Mouse (Mus musculus) midbrain, postnatal 0 days (tissue): ENCODE data around the gene Sbpl. TPM values are rescaled to one million over a fixed set of nuclear protein-coding genes. Genes with fewer than 3 reads are reported as not detected.
A peak's percentile ranks its signal among the peaks of the same experiment; 100 is the strongest.

Source experiments
- ATAC-seq: fragments of 200-750 bp; cut with Nextera tagmentation; 2 replicates; pipeline ENCODE4 v1.8.0; 2017; ENCODE audit warnings: moderate number of reproducible peaks, mild to moderate bottlenecking, moderate TSS enrichment, moderate library complexity; ENCODE audit not compliant: low FRiP score
- DNase-seq: peaks from one replicate; pipeline ENCODE4 v3.0.0-alpha.2; 2015; ENCODE audit warnings: low spot score
- H3K27ac ChIP-seq: fragments of 300-500 bp; sonication (generic); 2 replicates; pipeline ENCODE4 v1.5.1; 2014; ENCODE audit warnings: low read depth, mild to moderate bottlenecking, low read length, mixed read lengths
- H3K27me3 ChIP-seq: fragments of 300-500 bp; sonication (generic); 2 replicates; pipeline ENCODE4 v1.6.1; 2014; ENCODE audit warnings: low read length, control low read depth, mixed read lengths; ENCODE audit not compliant: insufficient read depth
- H3K36me3 ChIP-seq: fragments of 300-500 bp; sonication (generic); 2 replicates; pipeline ENCODE4 v1.6.1; 2014; ENCODE audit warnings: low read length, control low read depth, mixed read lengths; ENCODE audit not compliant: insufficient read depth
- H3K4me1 ChIP-seq: fragments of 300-500 bp; sonication (generic); 2 replicates; pipeline ENCODE4 v1.6.1; 2014; ENCODE audit warnings: mild to moderate bottlenecking, control low read depth, antibody characterized with exemption, low read length, mixed read lengths; ENCODE audit not compliant: insufficient read depth
- H3K4me2 ChIP-seq: fragments of 300-500 bp; sonication (generic); 2 replicates; pipeline ENCODE4 v1.6.1; 2014; ENCODE audit warnings: low read depth, mild to moderate bottlenecking, low read length, mixed read lengths; ENCODE audit not compliant: poor library complexity, severe bottlenecking
- H3K4me3 ChIP-seq: fragments of 300-500 bp; sonication (generic); 2 replicates; pipeline ENCODE4 v1.5.1; 2014; ENCODE audit warnings: low read depth, mild to moderate bottlenecking, low read length, moderate library complexity
- H3K9ac ChIP-seq: fragments of 300-500 bp; sonication (generic); replicated peaks from 2 replicates; pipeline ENCODE4 v1.6.1; 2014; ENCODE audit warnings: mild to moderate bottlenecking, low read length, moderate library complexity, mixed read lengths; ENCODE audit not compliant: poor library complexity, severe bottlenecking
- H3K9me3 ChIP-seq: fragments of 300-500 bp; sonication (generic); 2 replicates; pipeline ENCODE4 v1.6.1; 2016; ENCODE audit warnings: low read length, control low read depth
- CTCF ChIP-seq: IDR thresholded peaks from 2 replicates; pipeline ENCODE4 v1.5.1; 2016; ENCODE audit warnings: antibody characterized with exemption, mild to moderate bottlenecking
- WGBS: fragments of 180-500 bp; shearing (Covaris S2); extraction: QIAGEN DNeasy Blood & Tissue Kit; methylation state at CpG from one replicate; pipeline ENCODE4 v1.1.7; 2014; 5-methylcytosine and 5-hydroxymethylcytosine counted together
- polyA plus RNA-seq: library from polyadenylated mRNA; unstranded; fragments of >200 nt; fragmentation: Nextera tagmentation; extraction: Ambion mirVana; gene quantifications from 2 replicates; pipeline ENCODE4 v1.2.1, GENCODE M21; 2015
- total RNA-seq: library from RNA; depleted of rRNA; stranded (reverse); fragments of >200 nt; gene quantifications from 2 replicates; pipeline ENCODE4 v1.2.3, GENCODE M21; 2014

The Sbpl gene
- total and polyA plus RNA-seq, 2 experiments from 2014 or later = not detected

- DNase-seq (no peak), ATAC-seq (no peak)
- Histone ChIP-seq H3K27me3 (no peaks in the 10 kb centered on the region), H3K4me2 (no peak within 1 kb of the TSS), H3K9ac (no peak within 1 kb of the TSS), H3K9me3 (no peaks in the 10 kb centered on the region), H3K27ac (no peak within 1 kb of the TSS), H3K4me1 (no peaks in the 10 kb centered on the region), H3K4me3 (no peak within 1 kb of the TSS), H3K36me3 (no peaks in the 10 kb centered on the region)
- no peak for TF ChIP-seq CTCF
- 79% methylated on average over 10 of the region's 10 CpGs for WGBS
These were observed 25.3 kb upstream of the Sbpl start, which contains the start of gene Prss30 for GRCm38 (mm10) chr17:23980297-23980909. Gene Prss30, minus strand, starts transcription at chr17:23980566.

DNA sequence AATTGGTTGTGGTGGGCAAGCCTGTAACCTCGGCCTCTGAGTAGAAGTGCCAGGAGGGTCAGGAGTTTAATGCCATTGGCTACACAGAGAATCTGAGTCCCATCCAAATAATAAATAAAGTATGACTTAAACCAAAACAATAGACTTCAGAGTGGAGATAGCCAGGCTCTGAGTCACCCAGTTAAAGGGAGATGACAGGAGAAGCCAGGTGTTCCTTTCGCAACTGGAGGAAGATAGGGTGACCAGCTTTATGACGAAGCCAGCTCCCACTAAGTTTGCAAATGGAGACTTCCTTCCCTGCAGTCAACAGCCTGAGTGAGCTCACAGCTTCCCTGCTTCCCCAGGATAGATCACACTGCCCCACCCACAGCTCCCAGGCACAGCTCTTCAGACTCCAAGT, 24.4 kb upstream of the Sbpl start:
- no peaks in the 10 kb centered on the region for H3K27me3 ChIP-seq
- DNase-seq (no peak), ATAC-seq (no peak)
- H3K4me3 ChIP-seq = no peak overlapping the region
- no peak overlapping the region for H3K4me2 ChIP-seq
- no peaks in the 10 kb centered on the region for H3K9me3 ChIP-seq
- H3K4me1 ChIP-seq = no peaks in the 10 kb centered on the region
- H3K9ac ChIP-seq = no peak overlapping the region
- H3K36me3 ChIP-seq = no peaks in the 10 kb centered on the region
- no peak overlapping the region for H3K27ac ChIP-seq
- TF ChIP-seq CTCF = no peak
- 81% methylated on average over 3 of the region's 3 CpGs for WGBS

GRCm38 (mm10) chr17:23976665-23977064, 21.6 kb upstream of the Sbpl start:
- H3K36me3 ChIP-seq = no peaks in the 10 kb centered on the region
- H3K4me1 ChIP-seq = no peaks in the 10 kb centered on the region
- H3K27ac ChIP-seq = no peak overlapping the region
- no peak overlapping the region for H3K4me2 ChIP-seq
- H3K9me3 ChIP-seq = no peaks in the 10 kb centered on the region
- no peak overlapping the region for H3K9ac ChIP-seq
- 76% methylated on average over 4 of the region's 4 CpGs for WGBS
- no peaks in the 10 kb centered on the region for H3K27me3 ChIP-seq
- TF ChIP-seq CTCF = no peak
- no peak for ATAC-seq
- no peak for DNase-seq
- no peak overlapping the region for H3K4me3 ChIP-seq

DNA sequence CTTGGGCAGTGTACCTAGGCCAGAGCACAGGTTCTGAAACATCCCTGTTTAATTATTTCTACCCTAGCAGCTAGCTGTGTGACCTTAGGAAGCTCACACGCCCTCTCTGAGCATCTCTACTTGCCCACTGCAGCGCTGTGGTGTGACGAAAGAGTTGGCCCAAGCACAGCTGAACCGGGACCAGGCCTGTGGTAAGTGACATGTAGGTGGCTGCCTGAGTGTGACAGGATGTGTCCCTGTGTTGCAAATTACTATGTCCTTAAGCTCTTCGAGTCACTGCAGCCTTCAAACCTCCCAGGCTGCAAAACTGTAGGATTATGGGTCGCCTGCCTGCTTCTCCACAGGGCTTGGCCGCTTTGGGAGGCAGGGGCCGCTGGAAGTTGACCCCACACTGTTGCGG, 16.2 kb upstream of the Sbpl start:
- no peak for TF ChIP-seq CTCF
- Histone ChIP-seq H3K36me3 (no peaks in the 10 kb centered on the region), H3K27ac (no peak overlapping the region), H3K27me3 (no peaks in the 10 kb centered on the region), H3K9me3 (no peaks in the 10 kb centered on the region), H3K4me3 (no peak overlapping the region), H3K4me1 (no peaks in the 10 kb centered on the region), H3K4me2 (no peak overlapping the region), H3K9ac (no peak overlapping the region)
- 88% methylated on average over 9 of the region's 9 CpGs for WGBS
- ATAC-seq = no peak
- DNase-seq = no peak

DNA sequence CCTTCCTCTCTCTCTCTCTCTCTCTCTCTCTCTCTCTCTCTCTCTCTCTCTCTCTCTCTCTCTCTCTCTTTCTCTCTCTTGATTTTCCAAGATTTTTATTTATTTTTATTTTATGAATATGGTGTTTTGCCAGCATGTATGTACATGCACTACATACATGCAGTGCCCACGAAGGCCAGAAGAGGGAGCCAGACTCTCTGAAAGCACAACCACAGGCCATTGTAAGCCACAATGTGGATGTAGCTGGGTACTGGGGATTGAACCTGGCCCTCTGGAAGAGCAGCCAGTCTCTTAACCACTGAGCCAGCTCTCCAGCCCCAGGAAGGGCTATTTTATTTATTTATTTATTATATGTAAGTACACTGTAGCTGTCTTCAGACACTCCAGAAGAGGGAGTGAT, 14.2 kb upstream of the Sbpl start:
- peak; percentile 71 for DNase-seq
- Histone ChIP-seq H3K4me1 (no peaks in the 10 kb centered on the region), H3K4me3 (no peak overlapping the region), H3K9me3 (no peaks in the 10 kb centered on the region), H3K36me3 (no peaks in the 10 kb centered on the region), H3K9ac (no peak overlapping the region), H3K27me3 (no peaks in the 10 kb centered on the region), H3K4me2 (no peak overlapping the region), H3K27ac (no peak overlapping the region)
- peak; percentile 80 for TF ChIP-seq CTCF
- WGBS = 4% methylated on average over 1 of the region's 1 CpGs
- ATAC-seq = no peak

DNA sequence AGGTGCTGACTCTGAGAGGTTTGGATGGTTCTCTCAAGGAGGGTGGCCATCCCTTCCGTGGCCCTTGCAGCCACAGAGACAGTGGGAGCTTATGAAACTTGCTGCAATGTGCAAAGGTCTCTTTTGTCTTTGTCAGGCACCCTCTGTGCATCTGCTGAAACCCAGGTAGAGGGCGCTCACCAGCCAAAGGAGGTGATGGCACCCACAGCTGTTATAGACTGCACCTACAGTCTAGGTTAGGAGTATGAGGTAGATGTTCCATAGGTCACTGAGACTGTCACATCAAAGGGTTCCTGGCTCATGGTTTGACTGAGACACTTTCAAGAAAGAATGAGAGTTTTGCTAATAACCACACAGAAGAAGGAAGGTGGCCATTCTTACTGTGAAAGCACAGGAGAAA, 13.7 kb upstream of the Sbpl start:
- ATAC-seq = no peak
- WGBS = 50% methylated on average over 2 of the region's 2 CpGs
- no peaks in the 10 kb centered on the region for H3K9me3 ChIP-seq

More for the DNA sequence above, 13.7 kb upstream of the Sbpl start:
- no peak for DNase-seq
- no peak overlapping the region for H3K4me3 ChIP-seq
- H3K27ac ChIP-seq = no peak overlapping the region
- no peaks in the 10 kb centered on the region for H3K27me3 ChIP-seq
- no peak overlapping the region for H3K9ac ChIP-seq
- TF ChIP-seq CTCF = peak; percentile 8; the same call in 1 of the 2 replicates
- no peaks in the 10 kb centered on the region for H3K36me3 ChIP-seq
- no peaks in the 10 kb centered on the region for H3K4me1 ChIP-seq
- H3K4me2 ChIP-seq = no peak overlapping the region
